Mouse (Mus musculus) embryonic fibroblast, embryonic 13.5 days (primary cell): Measurements from ENCODE around the gene Tomm6.

Experiments
- CTCF ChIP-seq: IDR thresholded peaks from 2 replicates; pipeline ENCODE4 v1.5.1; 2011; ENCODE audit warnings: mild to moderate bottlenecking, control low read depth, low read length, moderate library complexity, borderline replicate concordance; ENCODE audit not compliant: insufficient read depth
- POLR2A ChIP-seq: IDR thresholded peaks from 2 replicates; pipeline ENCODE4 v1.6.1; 2011; ENCODE audit warnings: low read depth, mild to moderate bottlenecking, control low read depth, low read length, moderate library complexity

DNA sequence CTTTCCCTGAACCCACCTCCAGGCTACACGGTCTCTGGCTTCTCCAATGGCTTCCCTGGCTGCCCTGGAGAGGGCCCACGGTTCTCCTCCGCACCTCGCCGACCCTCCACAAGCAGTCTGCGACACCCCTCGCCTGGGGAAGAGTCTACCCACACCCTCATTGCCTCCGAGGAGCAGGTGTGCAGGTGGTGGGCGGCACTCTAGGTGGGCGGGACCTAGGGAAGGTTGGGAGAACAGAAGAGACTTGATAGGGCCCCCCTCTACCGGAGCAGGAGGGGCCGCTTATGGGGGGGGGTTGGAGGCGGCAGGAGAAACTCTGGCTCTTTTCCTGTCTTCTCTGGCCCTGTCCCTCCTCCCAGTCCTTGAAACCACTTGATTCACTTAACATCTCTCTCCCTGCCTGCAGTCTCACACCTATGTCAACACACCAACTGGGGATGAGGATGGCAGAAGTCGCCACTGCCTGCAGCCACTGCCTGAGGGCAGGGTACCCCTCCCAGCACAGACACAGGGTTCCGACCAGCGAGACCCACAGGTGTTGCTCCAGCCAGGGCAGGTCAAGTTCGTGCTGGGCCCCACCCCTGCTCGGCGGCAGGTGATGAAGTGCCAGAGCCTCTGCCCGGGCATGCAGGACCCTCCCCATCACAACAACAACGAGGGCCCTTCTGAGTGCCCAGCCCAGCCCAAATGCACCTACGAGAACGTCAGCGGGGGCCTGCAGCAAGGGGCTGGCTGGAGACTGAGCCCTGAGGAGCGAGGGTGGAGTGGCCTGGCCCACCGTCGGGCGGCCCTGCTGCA, 14.6 kb upstream of the Tomm6 start:
- TF ChIP-seq POLR2A (no peak), CTCF (no peak)
